Mouse (Mus musculus): ENCODE results near the gene Smarca4. TPM values are rescaled to one million over a fixed set of nuclear protein-coding genes. Genes with fewer than 3 reads are reported as not detected.
A peak's percentile ranks its signal among the peaks of the same experiment; 100 is the strongest.

Smarca4 gene
- polyA plus RNA-seq, 1 experiment from 2014 or later: 83.2 TPM

GRCm38 (mm10) chr9:21748033-21748432 lies 132.1 kb downstream of the Smarca4 start:
- Histone ChIP-seq H3K4me2 (no peak overlapping the region), H3K9ac (no peak overlapping the region), H3K27me3 (no peaks in the 10 kb centered on the region), H3K27ac (peak overlapping the region; percentile 48), H3K9me3 (no peaks in the 10 kb centered on the region), H3K4me1 (peaks cover 28% of the 10 kb centered on the region), H3K36me3 (peaks cover 60% of the 10 kb centered on the region), H3K4me3 (no peak overlapping the region)
- 33% methylated on average over 7 of the region's 7 CpGs for WGBS
- ATAC-seq (ENCODE audit: borderline replicate concordance, extremely low read depth, low FRiP score, low TSS enrichment): peak; percentile 75

DNA sequence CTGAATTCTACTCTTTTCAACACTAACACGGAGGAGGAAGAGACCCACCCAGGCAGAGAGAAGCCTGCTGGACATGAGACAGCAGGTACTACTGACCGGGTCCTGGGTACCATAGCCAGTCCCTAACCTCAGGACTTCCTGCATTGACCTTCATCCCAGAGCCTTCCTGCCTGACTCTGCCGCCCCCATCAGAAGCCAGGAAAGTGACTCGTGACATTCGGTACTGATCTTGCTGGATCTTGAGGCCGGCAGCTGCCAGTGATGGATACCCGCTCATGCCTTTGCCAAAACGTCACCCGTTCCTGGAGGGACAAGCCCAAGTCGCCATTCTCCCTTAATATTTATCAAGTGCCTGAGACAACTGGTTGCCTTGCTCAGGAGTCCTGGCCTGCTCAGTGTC lies 132.5 kb downstream of the Smarca4 start:
- Histone ChIP-seq H3K27me3 (no peaks in the 10 kb centered on the region), H3K4me2 (no peak overlapping the region), H3K27ac (peak overlapping the region; percentile 48), H3K9me3 (no peaks in the 10 kb centered on the region), H3K4me3 (no peak overlapping the region), H3K4me1 (peaks cover 33% of the 10 kb centered on the region), H3K36me3 (peaks cover 59% of the 10 kb centered on the region), H3K9ac (no peak overlapping the region)
- 59% methylated on average over 10 of the region's 10 CpGs for WGBS
- ATAC-seq (ENCODE audit: borderline replicate concordance, extremely low read depth, low FRiP score, low TSS enrichment): no peak

- H3K27me3 ChIP-seq: no peaks in the 10 kb centered on the region
- H3K9ac ChIP-seq: no peak overlapping the region
- peaks cover 44% of the 10 kb centered on the region for H3K4me1 ChIP-seq
- H3K9me3 ChIP-seq: no peaks in the 10 kb centered on the region
- no peak overlapping the region for H3K4me2 ChIP-seq
- ATAC-seq (ENCODE audit: borderline replicate concordance, extremely low read depth, low FRiP score, low TSS enrichment): no peak
- no peak overlapping the region for H3K4me3 ChIP-seq
- H3K27ac ChIP-seq: peak overlapping the region; percentile 62
- H3K36me3 ChIP-seq: peaks cover 49% of the 10 kb centered on the region
- 78% methylated on average over 6 of the region's 6 CpGs for WGBS
These were observed 133.6 kb downstream of the Smarca4 start for GRCm38 (mm10) chr9:21749382-21750118.

DNA sequence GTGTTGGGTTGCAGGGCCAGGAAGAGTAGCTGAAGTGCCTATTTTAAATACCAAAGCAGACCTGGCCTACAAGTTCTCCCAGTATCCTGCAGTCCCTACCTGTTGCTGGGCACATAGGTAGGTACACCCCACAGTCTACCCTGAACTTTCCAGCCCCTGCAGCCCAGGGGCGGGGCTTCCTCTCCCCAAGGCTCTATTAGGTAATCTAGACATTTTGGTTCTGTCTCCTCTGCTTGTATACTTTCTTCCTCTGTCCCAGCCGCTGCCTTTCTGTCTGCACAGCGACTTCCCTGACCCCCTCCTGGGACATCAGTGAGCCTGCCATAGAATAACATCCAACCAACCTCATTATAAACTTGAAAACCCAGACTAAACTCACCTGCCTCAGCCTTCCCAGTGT lies 134.4 kb downstream of the Smarca4 start:
- Histone ChIP-seq H3K9me3 (no peaks in the 10 kb centered on the region), H3K36me3 (peaks cover 40% of the 10 kb centered on the region), H3K27ac (peak overlapping the region; percentile 62), H3K4me3 (no peak overlapping the region), H3K9ac (no peak overlapping the region), H3K4me2 (no peak overlapping the region), H3K4me1 (peaks cover 49% of the 10 kb centered on the region), H3K27me3 (no peaks in the 10 kb centered on the region)
- 78% methylated on average over 3 of the region's 3 CpGs for WGBS
- no peak for ATAC-seq (ENCODE audit: borderline replicate concordance, extremely low read depth, low FRiP score, low TSS enrichment)

DNA sequence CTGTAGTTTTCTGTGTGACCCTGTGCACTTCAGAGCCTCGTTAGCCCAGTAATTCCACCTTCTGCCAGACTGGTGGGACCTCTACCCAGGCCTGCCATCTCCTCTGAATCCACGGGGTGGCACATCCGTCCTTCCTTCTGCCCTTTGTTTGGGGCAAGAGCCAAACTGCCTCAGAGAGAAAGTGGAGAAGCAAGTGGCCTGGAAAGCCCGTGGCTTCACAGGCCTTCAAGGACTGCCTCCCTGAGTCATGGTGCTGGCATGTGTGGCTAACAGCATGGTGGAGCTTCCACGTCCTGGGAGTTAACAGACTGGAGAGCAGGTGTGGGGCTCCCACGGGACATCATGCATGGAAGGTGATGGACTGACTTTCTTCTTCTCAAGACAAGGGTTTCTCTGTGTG lies 135.4 kb downstream of the Smarca4 start:
- ATAC-seq (ENCODE audit: borderline replicate concordance, extremely low read depth, low FRiP score, low TSS enrichment): no peak
- H3K4me1 ChIP-seq: peaks cover 49% of the 10 kb centered on the region
- no peaks in the 10 kb centered on the region for H3K27me3 ChIP-seq
- H3K4me3 ChIP-seq: no peak overlapping the region
- peaks cover 38% of the 10 kb centered on the region for H3K36me3 ChIP-seq
- H3K27ac ChIP-seq: peak overlapping the region; percentile 21; the same call in 1 of the 2 replicates
- no peaks in the 10 kb centered on the region for H3K9me3 ChIP-seq
- H3K9ac ChIP-seq: no peak overlapping the region
- H3K4me2 ChIP-seq: no peak overlapping the region
- WGBS: 55% methylated on average over 6 of the region's 6 CpGs

DNA sequence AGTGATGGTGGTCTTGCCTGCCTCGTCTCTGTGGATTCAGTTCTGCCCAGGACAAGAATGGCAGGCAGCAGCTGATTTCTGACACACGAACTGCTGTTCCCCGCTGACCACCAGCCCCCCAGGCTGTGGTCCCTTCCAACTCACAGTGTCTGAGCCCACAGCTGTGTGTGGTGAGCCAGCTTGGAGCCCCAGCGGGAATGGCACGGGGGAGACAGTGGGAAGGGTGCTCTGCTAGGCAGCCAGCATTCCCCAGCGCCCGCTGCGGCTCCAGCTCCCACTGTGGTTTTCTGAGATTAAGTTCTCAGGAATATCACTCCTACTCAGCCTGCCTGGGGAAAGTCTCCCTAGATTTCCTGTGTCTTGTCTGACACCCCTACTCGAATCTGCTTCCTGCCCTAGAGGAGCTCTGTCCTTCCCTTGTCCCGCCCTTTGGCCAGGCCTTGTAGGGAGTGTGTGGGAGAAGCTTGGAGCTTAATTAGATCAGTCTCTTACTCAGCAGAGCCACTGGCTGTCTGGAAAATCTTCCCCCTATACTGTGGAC lies 136.4 kb downstream of the Smarca4 start:
- peaks cover 47% of the 10 kb centered on the region for H3K4me1 ChIP-seq
- no peak overlapping the region for H3K4me2 ChIP-seq
- no peak for ATAC-seq (ENCODE audit: borderline replicate concordance, extremely low read depth, low FRiP score, low TSS enrichment)
- H3K27ac ChIP-seq: peak overlapping the region; percentile 53
- H3K4me3 ChIP-seq: no peak overlapping the region
- H3K36me3 ChIP-seq: peaks cover 38% of the 10 kb centered on the region
- no peaks in the 10 kb centered on the region for H3K9me3 ChIP-seq
- 46% methylated on average over 10 of the region's 10 CpGs for WGBS
- H3K27me3 ChIP-seq: no peaks in the 10 kb centered on the region
- H3K9ac ChIP-seq: no peak overlapping the region

MicroRNAs encoded within 50 kb of the gene (microRNA counts, 519-probe panel; counts per million panel counts)
- 19.7 counts per million for microRNA mmu-miR-1946b

Small RNAs within 50 kb of the gene (microRNA-seq; reads per million reads assigned to microRNA genes)
- gene Mir1946b: not detected

Other genes with a start within 250 kb of the Smarca4 start
- 195 and 198 TPM in 2 replicates for gene Ilf3, start 248.3 kb upstream of the Smarca4 start, polyA plus RNA-seq (2015; fragmentation: Nextera tagmentation; extraction: Ambion mirVana)
- gene Qtrt1, start 204.3 kb upstream of the Smarca4 start, polyA plus RNA-seq (2015; fragmentation: Nextera tagmentation; extraction: Ambion mirVana): 42.4 and 43.7 TPM in 2 replicates
- 73.6 and 77.4 TPM in 2 replicates for gene Dnm2, start 191.3 kb upstream of the Smarca4 start, polyA plus RNA-seq (2015; fragmentation: Nextera tagmentation; extraction: Ambion mirVana)
- gene Tmed1, start 105.9 kb upstream of the Smarca4 start, polyA plus RNA-seq (2015; fragmentation: Nextera tagmentation; extraction: Ambion mirVana): 119 and 123 TPM in 2 replicates
- gene AB124611, start 90.0 kb upstream of the Smarca4 start, polyA plus RNA-seq (2015; fragmentation: Nextera tagmentation; extraction: Ambion mirVana): 3.2 and 3.9 TPM in 2 replicates
- 43.7 and 47.3 TPM in 2 replicates for gene Carm1, start 69.3 kb upstream of the Smarca4 start, polyA plus RNA-seq (2015; fragmentation: Nextera tagmentation; extraction: Ambion mirVana)
- 28.4 and 29.5 TPM in 2 replicates for gene Timm29, start 23.4 kb upstream of the Smarca4 start, polyA plus RNA-seq (2015; fragmentation: Nextera tagmentation; extraction: Ambion mirVana)
- gene Yipf2, start 23.3 kb upstream of the Smarca4 start, polyA plus RNA-seq (2015; fragmentation: Nextera tagmentation; extraction: Ambion mirVana): 28.8 and 29.7 TPM in 2 replicates
- 38.9 and 39.5 TPM in 2 replicates for gene Ldlr, start 107.3 kb downstream of the Smarca4 start, polyA plus RNA-seq (2015; fragmentation: Nextera tagmentation; extraction: Ambion mirVana)
- gene Spc24, start 144.1 kb downstream of the Smarca4 start, polyA plus RNA-seq (2015; fragmentation: Nextera tagmentation; extraction: Ambion mirVana): 154 TPM in 2 replicates
- gene Kank2, start 182.6 kb downstream of the Smarca4 start, polyA plus RNA-seq (2015; fragmentation: Nextera tagmentation; extraction: Ambion mirVana): 27.7 and 30.0 TPM in 2 replicates
- gene Angptl8, start 219.3 kb downstream of the Smarca4 start, polyA plus RNA-seq (2015; fragmentation: Nextera tagmentation; extraction: Ambion mirVana): 2.1 and 2.3 TPM in 2 replicates
- gene Dock6, start 236.5 kb downstream of the Smarca4 start, polyA plus RNA-seq (2015; fragmentation: Nextera tagmentation; extraction: Ambion mirVana): 62.0 and 68.0 TPM in 2 replicates